Mouse (Mus musculus) intestine, embryonic 14.5 days (tissue): ENCODE data around the gene Efr3b. TPM values are rescaled to one million over a fixed set of nuclear protein-coding genes. Genes with fewer than 3 reads are reported as not detected.

ENCODE experiments used
- ATAC-seq: fragments of 200-750 bp; cut with Nextera tagmentation; replicated peaks from 2 replicates; pipeline ENCODE4 v1.8.0; 2017; ENCODE audit warnings: low read depth, moderate number of reproducible peaks, moderate TSS enrichment, moderate library complexity; ENCODE audit not compliant: low FRiP score, low TSS enrichment
- DNase-seq: peaks from one replicate; pipeline ENCODE4 v3.0.0-alpha.2; 2018; ENCODE audit warnings: low spot score
- H3K27ac ChIP-seq: fragments of 300-500 bp; sonication (generic); 2 replicates; pipeline ENCODE4 v1.5.1; 2014; ENCODE audit warnings: low read depth, mild to moderate bottlenecking, control low read depth
- H3K27me3 ChIP-seq: fragments of 300-500 bp; sonication (generic); replicated peaks from 2 replicates; pipeline ENCODE4 v1.6.1; 2014; ENCODE audit warnings: low read length, control low read depth; ENCODE audit not compliant: control insufficient read depth, insufficient read depth
- H3K36me3 ChIP-seq: fragments of 300-500 bp; sonication (generic); 2 replicates; pipeline ENCODE4 v1.6.1; 2014; ENCODE audit warnings: low read length, control low read depth; ENCODE audit not compliant: control insufficient read depth, insufficient read depth
- H3K4me1 ChIP-seq: fragments of 300-500 bp; sonication (generic); replicated peaks from 2 replicates; pipeline ENCODE4 v1.6.1; 2014; ENCODE audit warnings: low read length, control low read depth, mixed read lengths; ENCODE audit not compliant: control insufficient read depth, insufficient read depth
- H3K4me2 ChIP-seq: fragments of 300-500 bp; sonication (generic); 2 replicates; pipeline ENCODE4 v1.6.1; 2014; ENCODE audit warnings: low read length
- H3K4me3 ChIP-seq: fragments of 300-500 bp; sonication (generic); 2 replicates; pipeline ENCODE4 v1.5.1; 2014; ENCODE audit warnings: low read depth, low read length, control low read depth, mixed read lengths
- H3K9ac ChIP-seq: fragments of 300-500 bp; sonication (generic); 2 replicates; pipeline ENCODE4 v1.6.1; 2014; ENCODE audit warnings: mild to moderate bottlenecking, low read length
- H3K9me3 ChIP-seq: fragments of 300-500 bp; sonication (generic); 2 replicates; pipeline ENCODE4 v1.6.1; 2016; ENCODE audit warnings: low read length, control low read depth; ENCODE audit not compliant: control insufficient read depth
- WGBS: fragments of 180-500 bp; shearing (Covaris S2); extraction: QIAGEN DNeasy Blood & Tissue Kit; methylation state at CpG from one replicate; pipeline ENCODE4 v1.1.7; 2014; 5-methylcytosine and 5-hydroxymethylcytosine counted together
- polyA plus RNA-seq: library from polyadenylated mRNA; unstranded; fragments of >200 nt; fragmentation: Nextera tagmentation; extraction: Ambion mirVana; gene quantifications from 2 replicates; pipeline ENCODE4 v1.2.1, GENCODE M21; 2014

Efr3b gene
- polyA plus RNA-seq, 1 experiment from 2014 or later: 3.2 TPM

GRCm38 (mm10) chr12:3928841-3929240 lies 109.9 kb downstream of the Efr3b start:
- WGBS: 81% methylated on average over 3 of the region's 3 CpGs
- Histone ChIP-seq H3K4me1 (no peaks in the 10 kb centered on the region), H3K27ac (no peak overlapping the region), H3K36me3 (no peaks in the 10 kb centered on the region), H3K9ac (no peak overlapping the region), H3K4me2 (no peak overlapping the region), H3K4me3 (no peak overlapping the region), H3K9me3 (no peaks in the 10 kb centered on the region), H3K27me3 (no peaks in the 10 kb centered on the region)
- ATAC-seq: no peak
- DNase-seq: no peak

- H3K27me3 ChIP-seq: no peaks in the 10 kb centered on the region
- no peaks in the 10 kb centered on the region for H3K36me3 ChIP-seq
- no peaks in the 10 kb centered on the region for H3K4me1 ChIP-seq
- H3K4me2 ChIP-seq: no peak overlapping the region
- no peak overlapping the region for H3K27ac ChIP-seq
- 0% methylated on average over 1 of the region's 1 CpGs for WGBS
- DNase-seq (peak; percentile 89), ATAC-seq (no peak)
- H3K9ac ChIP-seq: no peak overlapping the region
- H3K4me3 ChIP-seq: no peak overlapping the region
- H3K9me3 ChIP-seq: no peaks in the 10 kb centered on the region
Observed at GRCm38 (mm10) chr12:3926127-3926526, 112.6 kb downstream of the Efr3b start.

- 68% methylated on average over 3 of the region's 3 CpGs for WGBS
- no peak overlapping the region for H3K4me3 ChIP-seq
- no peaks in the 10 kb centered on the region for H3K27me3 ChIP-seq
- H3K27ac ChIP-seq: no peak overlapping the region
- H3K4me2 ChIP-seq: no peak overlapping the region
- H3K4me1 ChIP-seq: peaks cover 8% of the 10 kb centered on the region; the same call in 1 of the 2 replicates
- H3K36me3 ChIP-seq: 0 out of 2 replicates have a peak, but pooled peaks cover 4% of the 10 kb centered on the region
- H3K9ac ChIP-seq: no peak overlapping the region
- H3K9me3 ChIP-seq: no peaks in the 10 kb centered on the region
- peak; percentile 53; the same call in 1 of the 2 replicates for ATAC-seq
- DNase-seq: no peak
Observed at GRCm38 (mm10) chr12:3919423-3919822, 119.3 kb downstream of the Efr3b start.

- no peak for DNase-seq
- Histone ChIP-seq H3K27ac (no peak overlapping the region), H3K9me3 (no peaks in the 10 kb centered on the region), H3K4me3 (no peak overlapping the region), H3K36me3 (0 out of 2 replicates have a peak, but pooled peaks cover 6% of the 10 kb centered on the region), H3K4me1 (peaks cover 8% of the 10 kb centered on the region; the same call in 1 of the 2 replicates), H3K9ac (no peak overlapping the region), H3K27me3 (no peaks in the 10 kb centered on the region), H3K4me2 (no peak overlapping the region)
- 42% methylated on average over 3 of the region's 3 CpGs for WGBS
- no peak for ATAC-seq
Observed at GRCm38 (mm10) chr12:3918577-3918976, 120.1 kb downstream of the Efr3b start.

- Histone ChIP-seq H3K36me3 (0 out of 2 replicates have a peak, but pooled peaks cover 7% of the 10 kb centered on the region), H3K4me2 (no peak overlapping the region), H3K4me3 (no peak overlapping the region), H3K27me3 (no peaks in the 10 kb centered on the region), H3K9ac (no peak overlapping the region), H3K4me1 (peaks cover 8% of the 10 kb centered on the region; the same call in 1 of the 2 replicates), H3K27ac (no peak overlapping the region), H3K9me3 (no peaks in the 10 kb centered on the region)
- ATAC-seq (peak; percentile 50; the same call in 1 of the 2 replicates), DNase-seq (no peak)
- WGBS: 24% methylated on average over 14 of the region's 14 CpGs
Observed at GRCm38 (mm10) chr12:3917668-3918341, 120.9 kb downstream of the Efr3b start.

GRCm38 (mm10) chr12:3915852-3916251 lies 122.9 kb downstream of the Efr3b start:
- ATAC-seq: no peak
- H3K36me3 ChIP-seq: peaks cover 23% of the 10 kb centered on the region
- H3K4me1 ChIP-seq: peaks cover 8% of the 10 kb centered on the region; the same call in 1 of the 2 replicates
- no peaks in the 10 kb centered on the region for H3K27me3 ChIP-seq
- WGBS: 75% methylated on average over 3 of the region's 3 CpGs
- H3K4me3 ChIP-seq: no peak overlapping the region
- H3K27ac ChIP-seq: no peak overlapping the region
- no peak overlapping the region for H3K4me2 ChIP-seq
- H3K9ac ChIP-seq: no peak overlapping the region
- no peak for DNase-seq
- no peaks in the 10 kb centered on the region for H3K9me3 ChIP-seq

Other genes starting within 250 kb of the Efr3b start
- 63.4 and 69.3 TPM in 2 replicates for gene Dnmt3a, start 232.9 kb downstream of the Efr3b start, polyA plus RNA-seq
- gene Pomc, start 84.0 kb downstream of the Efr3b start, polyA plus RNA-seq: 3.2 TPM in 2 replicates
- 7.9 and 9.7 TPM in 2 replicates for gene Dnajc27, start 43.7 kb upstream of the Efr3b start, polyA plus RNA-seq
- 7.1 and 8.5 TPM in 2 replicates for gene Adcy3, start 94.2 kb upstream of the Efr3b start, polyA plus RNA-seq
- 6.7 and 7.6 TPM in 2 replicates for gene Ptrhd1, start 195.1 kb upstream of the Efr3b start, polyA plus RNA-seq
- 13.3 and 14.0 TPM in 2 replicates for gene Cenpo, start 195.4 kb upstream of the Efr3b start, polyA plus RNA-seq